Mouse (Mus musculus) CH12.LX (cell line): ENCODE measurements around the gene Hist2h2aa2.

Experiments used
- CHD2 ChIP-seq: IDR thresholded peaks from 2 replicates; pipeline ENCODE4 v1.6.1; 2011; ENCODE audit warnings: low read length, improper control_type of control experiment
- CTCF ChIP-seq, 2 experiments: IDR thresholded peaks in 1 of 2; conservative IDR thresholded peaks in 1 of 2; 2 replicates each; pipeline ENCODE4 v1.5.1; 2011 to 2012; ENCODE audit warnings: low read depth in 2 of 2, low read length in 2 of 2, improper control_type of control experiment in 1 of 2, inconsistent platforms in 1 of 2, mild to moderate bottlenecking in 1 of 2, moderate library complexity in 1 of 2
- HCFC1 ChIP-seq: IDR thresholded peaks from 2 replicates; pipeline ENCODE4 v1.6.1; 2012; ENCODE audit warnings: low read depth, mild to moderate bottlenecking, inconsistent platforms, low read length, improper control_type of control experiment
- MAFK ChIP-seq: IDR thresholded peaks from 2 replicates; pipeline ENCODE4 v1.6.1; 2011; ENCODE audit warnings: low read length, improper control_type of control experiment; ENCODE audit not compliant: insufficient replicate concordance
- POLR2A ChIP-seq: IDR thresholded peaks from 2 replicates; pipeline ENCODE4 v1.6.1; 2011; ENCODE audit warnings: low read depth, mild to moderate bottlenecking, improper control_type of control experiment, low read length
- SMC3 ChIP-seq: IDR thresholded peaks from 2 replicates; pipeline ENCODE4 v1.6.1; 2011; ENCODE audit warnings: low read depth, low read length, improper control_type of control experiment

DNA sequence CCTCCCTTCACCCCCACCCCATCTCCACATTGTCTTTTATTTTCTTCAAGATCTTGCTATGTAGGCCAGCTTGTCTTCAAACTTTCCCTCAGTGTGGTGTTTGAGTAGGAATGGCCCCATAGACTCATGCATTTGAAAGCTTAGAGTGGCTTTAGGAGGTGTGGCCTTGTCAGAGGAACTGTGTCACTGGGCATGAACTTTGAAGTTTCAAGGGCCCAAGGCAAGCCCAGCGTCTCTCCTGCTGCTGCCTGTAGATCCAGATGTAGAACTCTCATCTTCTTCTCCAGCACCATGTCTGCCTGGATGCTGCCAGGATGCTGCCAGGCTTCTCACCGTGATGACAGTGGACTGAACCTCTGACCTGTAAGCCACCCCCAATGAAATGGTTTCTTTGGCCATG lies 11.2 kb downstream of the Hist2h2aa2 start:
- TF ChIP-seq CTCF (conservative IDR thresholded peaks at IDR 0.05 in 1 of 2, IDR thresholded peaks at IDR 0.05 in 1 of 2; ENCODE audit: low read depth in 2 of 2, low read length in 2 of 2), result no peak
- TF ChIP-seq POLR2A, result no peak
- TF ChIP-seq MAFK, result no peak
- no peak for TF ChIP-seq CHD2
- no peak for TF ChIP-seq SMC3
- no peak for TF ChIP-seq HCFC1
